Mouse (Mus musculus): ENCODE data around the gene Ppif. TPM values are rescaled to one million over a fixed set of nuclear protein-coding genes. Genes with fewer than 3 reads are reported as not detected.

The Ppif gene
- total RNA-seq (2022) = 10 to 100 TPM; 17.3 to 23.5 (median 19.4) TPM

DNA sequence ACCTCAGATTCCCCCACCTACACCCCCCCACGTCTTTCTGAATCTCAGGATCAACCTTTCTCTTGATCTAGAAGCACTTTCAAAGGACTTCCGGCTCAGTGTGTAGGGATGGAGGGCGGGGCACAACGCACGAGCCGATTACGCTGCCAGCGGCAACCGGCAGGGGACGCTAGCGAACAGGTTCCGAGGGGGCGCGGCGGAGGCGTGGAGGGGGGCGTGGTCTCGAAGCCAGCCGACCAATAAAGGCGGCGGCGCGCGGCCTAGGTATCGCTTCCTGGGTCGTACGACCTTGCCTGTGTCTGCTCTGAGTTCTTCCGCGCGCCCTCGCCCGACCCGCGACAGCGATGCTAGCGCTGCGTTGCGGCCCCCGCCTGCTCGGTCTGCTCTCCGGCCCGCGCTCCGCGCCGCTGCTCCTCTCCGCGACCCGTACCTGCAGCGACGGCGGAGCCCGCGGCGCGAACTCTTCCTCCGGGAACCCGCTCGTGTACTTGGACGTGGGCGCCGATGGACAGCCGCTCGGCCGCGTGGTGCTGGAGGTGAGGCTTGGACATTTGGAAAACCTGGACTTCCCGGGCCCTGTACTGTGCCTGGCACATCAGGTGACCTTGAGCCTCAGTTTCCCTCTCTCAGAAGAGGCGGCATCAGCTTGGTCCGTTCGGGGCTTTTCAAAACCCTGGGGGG, at the start of gene Ppif:
Gene Ppif (plus strand): TSS at position 267 of the 681 bp plus-strand sequence.
- DNase-seq = peak; percentile 92

DNA sequence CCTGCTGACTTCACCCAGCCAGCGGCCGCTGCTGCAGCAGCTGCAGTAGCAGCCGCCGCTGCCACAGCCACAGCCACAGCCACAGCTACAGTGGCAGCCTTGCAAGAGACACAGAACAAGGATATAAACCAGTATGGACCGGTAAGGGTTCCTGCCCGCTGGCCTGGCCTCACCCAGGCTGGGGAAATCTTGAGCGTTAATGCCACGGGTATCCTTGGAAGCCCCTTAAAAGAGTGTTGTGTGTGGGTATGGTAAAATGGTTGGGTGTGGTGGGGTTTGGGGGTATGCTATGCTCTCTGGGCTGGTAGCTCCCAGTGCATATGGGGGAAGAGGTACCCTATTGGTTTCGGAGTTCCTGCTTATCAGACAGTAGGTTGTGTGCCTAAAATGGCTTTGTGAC, 48.2 kb upstream of the Ppif start:
- no peak for DNase-seq

DNA sequence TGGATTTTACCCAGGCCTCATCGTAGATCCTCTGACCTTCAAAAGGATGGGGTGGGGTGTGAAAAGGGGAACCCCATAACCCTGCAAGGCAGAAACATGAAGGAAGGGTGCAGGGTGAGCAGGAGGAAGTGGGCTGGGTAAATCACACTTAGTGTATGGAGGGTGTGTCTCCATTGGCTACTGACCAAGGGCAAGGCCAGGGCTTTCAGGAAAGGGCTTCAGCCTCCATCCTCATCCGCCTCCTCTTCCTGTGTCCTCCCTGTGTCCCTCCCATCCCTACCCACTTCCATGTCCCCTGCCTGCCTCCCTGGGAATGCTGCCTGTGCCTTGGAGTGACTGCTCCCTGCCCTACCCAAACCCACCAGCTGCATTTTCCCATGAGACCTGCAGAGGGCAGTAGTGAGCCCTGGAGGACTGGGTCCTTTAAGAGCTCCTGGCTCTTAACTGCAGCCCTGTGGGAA, 47.8 kb upstream of the Ppif start:
- peak; percentile 64 for DNase-seq

DNA sequence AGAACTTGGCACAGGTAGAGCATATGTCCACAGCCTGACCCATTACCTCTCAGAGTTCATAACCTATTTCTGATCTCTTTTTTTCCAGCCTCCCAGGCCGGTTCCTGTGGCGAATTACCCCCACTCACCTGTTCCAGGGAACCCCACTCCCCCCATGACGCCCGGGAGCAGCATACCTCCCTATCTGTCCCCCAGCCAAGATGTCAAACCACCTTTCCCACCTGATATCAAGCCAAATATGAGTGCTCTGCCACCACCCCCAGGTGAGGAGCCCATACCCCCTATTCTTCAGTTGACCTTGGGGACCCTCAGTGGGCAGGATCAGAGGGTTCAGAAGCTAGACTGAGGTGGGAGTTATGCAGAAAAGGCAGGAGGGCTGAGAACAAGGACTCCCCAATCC, 42.8 kb upstream of the Ppif start:
- DNase-seq = no peak

DNA sequence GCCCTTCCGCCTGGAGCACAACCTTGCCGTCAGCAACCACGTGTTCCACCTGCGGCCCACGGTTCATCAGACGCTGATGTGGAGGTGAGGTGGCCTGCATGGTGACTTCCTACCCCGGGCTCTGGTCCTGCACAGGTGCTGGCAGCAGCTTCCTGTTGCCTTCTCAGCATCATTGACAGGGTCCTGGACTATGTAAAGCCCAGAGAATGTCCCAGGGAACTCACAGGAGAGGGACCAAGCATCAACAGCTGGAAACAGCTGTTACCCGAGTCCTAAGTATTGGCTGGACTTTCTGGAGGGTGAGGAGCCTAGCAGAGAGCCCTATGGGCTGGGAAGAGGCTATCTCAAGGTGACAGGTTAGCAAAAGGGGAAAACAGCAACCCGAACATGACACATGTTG, 42.0 kb upstream of the Ppif start:
- no peak for DNase-seq

DNA sequence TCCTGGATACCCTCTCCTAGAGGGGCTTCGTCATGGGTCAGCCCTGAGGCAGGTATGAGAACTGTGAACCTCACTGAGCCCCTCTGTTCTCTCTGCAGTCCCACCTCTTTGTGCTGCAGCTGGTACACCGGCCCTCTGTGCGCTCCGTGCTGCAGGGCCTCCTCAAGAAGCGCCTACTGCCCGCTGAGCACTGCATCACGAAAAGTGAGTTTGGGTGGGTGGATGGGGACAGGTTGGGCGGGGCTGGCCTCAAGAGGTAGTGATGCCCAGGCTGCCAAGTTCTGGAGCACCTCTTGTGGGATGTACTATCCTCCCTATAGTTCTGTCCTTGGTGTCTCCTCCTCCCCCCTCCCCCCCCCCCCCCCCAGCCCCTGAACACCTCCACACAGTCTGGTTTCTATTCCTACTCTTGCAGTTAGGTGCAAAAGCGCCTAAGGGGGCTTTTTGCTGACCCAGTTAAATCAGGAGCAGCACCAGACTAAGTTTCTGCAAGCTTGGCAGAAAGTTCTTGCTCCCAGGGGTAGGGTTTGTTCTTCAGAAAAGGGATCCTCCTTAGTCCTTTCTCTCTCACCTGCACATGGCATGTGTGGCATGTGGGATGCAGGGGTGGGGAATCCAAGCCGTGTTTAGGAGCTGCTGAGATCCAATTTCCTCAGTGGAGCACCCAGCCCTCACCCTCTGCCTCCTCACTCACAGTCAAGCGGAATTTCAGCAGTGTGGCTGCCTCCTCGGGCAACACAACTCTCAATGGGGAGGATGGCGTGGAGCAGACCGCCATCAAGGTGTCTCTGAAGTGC, 39.4 kb upstream of the Ppif start:
- DNase-seq = no peak

DNA sequence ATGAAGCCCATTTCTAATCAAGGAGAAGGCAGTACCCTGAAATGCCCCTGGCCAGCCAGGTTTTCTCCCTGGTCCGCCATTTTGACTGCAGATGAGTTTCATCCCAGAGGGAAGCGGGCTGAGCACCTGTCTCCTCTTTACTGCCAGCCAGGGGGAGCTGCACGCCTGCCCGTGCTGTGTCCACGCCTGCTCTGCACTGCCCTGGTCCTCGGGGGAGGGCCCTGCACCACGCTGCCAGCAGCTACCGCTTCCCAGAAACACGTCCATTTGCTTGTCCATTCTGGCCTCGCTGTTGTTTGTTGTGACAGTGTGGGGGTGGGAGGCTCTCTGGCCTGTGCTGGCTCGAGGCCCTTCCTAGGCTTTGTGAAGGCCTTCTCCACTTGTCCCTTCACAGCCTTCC, 33.3 kb upstream of the Ppif start:
- DNase-seq = no peak

DNA sequence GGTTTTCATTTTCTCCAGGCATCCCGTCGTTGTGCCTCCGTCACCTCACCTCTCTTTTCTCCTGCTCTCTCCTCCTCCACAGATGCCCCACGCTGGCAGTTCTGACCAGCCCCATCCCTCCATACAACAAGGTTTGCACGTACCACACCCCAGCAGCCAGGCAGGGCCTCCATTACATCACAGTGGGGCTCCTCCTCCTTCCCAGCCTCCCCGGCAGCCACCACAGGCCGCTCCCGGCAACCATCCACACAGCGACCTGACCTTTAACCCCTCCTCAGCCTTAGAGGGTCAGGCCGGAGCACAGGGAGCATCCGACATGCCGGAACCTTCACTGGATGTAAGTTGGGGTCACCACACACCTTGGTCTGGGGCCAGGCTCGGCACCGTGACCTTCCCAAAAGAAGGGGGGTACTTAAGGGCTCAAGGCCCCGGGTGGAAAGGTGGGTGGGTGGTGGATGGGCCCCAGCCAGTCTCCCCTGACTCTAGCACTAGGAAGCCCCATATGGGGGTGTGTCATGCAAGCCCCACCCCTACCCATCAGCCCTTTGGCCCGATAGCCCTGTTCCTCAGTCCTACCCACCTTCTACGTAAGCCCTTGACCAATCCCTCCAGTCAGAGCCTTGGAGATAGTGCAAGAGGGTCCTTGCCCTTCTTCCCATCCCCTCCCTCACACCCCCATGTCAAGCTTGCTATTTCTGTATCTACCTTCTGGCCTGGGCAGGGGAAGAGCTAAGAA, 32.6 kb upstream of the Ppif start:
- DNase-seq = no peak

DNA sequence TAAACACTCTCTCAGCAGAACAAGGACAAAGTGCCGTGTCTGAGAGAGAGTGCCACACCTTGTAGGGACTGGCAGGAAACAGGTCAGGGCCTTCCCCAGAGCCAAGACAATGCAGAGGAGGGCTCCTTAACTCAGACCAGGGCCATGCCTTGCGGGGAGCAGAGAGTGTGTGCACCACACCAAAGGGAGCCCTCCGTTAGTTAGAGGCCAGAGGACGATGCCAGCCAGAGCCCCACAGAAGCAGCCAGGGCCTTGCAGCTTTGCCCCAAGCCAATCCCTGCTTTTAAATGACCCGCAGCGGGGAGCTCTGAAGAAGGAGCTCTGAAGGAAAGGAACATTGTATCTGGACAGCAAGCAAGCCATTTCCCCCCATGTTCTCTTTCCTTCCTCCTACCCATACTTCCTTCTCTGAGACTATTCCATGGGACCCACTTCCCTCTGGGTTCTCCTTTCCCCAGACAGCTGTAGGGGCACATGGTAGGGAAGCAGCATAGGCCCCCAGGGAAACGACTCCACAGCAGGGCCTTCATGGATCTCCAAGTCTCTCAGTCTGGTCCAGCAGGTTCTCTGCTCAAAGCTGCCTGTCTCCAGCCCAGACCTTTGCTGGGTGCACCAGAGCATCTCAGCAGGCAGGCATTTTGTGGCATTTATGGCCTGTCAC, 30.2 kb upstream of the Ppif start:
- DNase-seq = no peak

DNA sequence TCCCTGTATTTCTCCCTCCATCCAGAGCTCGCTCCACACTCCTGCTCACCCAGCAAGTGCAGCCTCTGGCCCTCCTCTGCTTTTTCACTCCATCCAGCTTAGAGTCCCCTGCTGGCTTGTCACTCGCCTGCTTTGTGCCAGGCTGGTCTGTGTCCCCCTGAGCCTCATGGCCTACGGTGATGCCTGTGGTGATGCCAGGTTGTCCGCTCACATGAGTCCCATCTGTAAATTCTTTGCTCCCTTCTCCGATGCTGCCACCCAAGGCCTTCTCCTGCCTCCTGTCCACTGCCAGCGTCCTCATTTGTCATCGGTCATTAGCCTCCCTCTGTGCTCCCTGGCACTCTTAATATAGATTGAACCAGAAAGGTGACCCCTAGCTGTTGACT, 29.7 kb upstream of the Ppif start:
- no peak for DNase-seq

DNA sequence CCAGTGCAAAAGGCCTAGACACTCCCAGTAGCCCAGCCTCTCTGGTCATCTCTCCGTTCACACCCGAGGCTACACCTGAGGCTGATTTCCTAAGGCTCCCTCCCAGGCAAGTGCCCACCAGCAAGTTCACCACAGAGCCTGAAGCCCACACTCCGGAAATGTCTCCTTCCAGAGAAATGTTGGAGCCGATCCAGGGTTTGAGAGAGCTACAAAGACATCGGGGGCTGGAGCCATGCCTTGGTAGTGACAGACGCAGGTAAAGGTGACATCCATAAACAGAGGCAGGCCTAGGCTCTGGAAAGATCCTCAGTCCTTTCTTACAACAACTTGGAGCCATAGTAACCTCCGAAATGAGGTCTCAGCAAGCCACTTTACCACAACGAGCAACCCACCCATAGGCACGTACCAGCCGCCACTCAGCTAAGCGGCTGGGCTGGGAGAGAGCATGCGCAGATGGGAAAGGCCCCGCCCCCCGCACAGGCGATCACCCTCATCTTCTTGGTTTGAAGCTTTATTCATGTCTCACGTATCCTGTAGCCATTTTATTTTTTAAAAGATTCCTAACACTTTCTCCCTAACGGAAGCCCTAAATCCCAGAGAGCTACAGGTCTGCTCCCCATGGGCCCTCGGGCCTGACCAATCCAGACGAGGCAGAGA, 28.5 kb upstream of the Ppif start:
- DNase-seq = no peak

DNA sequence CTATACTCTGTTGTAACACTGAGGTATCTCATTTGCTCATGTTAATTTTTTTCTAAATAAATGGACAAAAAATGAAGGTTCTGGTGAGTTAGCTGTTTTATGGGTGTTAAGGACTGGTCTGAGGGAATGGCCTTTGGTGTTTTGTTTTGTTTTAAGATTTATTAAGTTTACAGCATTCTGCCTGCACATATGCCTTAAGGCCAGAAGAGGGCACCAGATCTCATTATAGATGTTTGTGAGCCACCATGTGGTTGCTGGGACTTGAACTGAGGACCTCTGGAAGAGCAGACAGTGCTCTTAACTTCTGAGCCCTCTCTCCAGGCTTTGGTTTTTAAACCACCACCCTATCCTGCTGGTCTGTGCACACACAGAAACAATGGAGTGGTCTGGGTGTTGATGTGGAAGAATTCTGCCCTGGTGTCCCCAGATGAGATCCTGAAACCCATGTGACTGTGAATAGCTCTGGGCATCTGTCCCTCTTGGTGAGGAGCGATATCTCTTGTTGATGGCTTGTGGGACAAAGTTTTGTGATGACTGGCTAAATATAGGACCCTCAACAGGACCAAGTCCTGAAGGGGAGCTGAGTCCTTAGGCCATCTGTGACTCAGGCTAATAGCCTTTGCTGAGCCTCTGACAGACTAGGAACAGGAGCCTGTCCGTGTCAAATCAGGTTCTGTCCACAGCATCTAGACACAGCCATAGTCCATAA, 27.1 kb upstream of the Ppif start:
- no peak for DNase-seq

DNA sequence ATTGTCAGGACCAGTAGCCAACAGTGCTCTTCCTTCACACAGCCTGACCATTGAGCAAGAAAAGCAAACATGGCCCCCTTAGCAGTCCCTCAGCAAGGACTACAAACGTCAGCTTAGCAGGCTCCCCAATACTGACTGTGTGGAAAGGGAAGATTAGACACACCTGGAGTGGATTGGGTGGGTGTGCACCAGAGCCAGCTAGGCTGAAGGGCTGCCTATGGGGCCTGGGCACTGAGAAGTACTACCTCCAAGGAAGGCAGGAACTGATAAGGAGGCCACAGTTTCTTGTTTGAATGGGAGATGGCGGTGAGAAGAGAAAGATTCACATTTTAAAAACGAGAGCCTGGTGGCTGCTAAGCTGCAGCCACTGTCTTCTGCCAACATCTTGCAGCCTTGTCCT, 26.4 kb upstream of the Ppif start:
- no peak for DNase-seq

DNA sequence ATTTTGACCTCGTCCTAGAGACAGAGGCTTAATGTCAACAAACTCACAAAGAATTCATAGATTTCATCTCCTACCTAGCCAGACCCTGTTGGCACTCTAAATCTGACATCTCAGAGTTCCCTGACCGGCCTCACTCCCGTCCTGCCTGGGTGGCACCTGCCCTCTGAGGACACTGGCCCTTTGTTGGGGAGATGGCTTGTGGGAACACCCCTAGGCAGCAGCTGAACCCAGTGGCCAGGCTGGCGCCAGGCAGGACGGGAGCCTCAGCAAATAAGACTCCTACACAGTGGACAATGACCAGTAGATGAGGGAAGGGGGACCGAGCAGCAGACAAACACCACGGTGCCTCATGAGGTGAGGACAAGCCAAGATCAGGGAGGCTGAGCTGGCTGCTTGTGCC, 14.3 kb upstream of the Ppif start:
- no peak for DNase-seq

DNA sequence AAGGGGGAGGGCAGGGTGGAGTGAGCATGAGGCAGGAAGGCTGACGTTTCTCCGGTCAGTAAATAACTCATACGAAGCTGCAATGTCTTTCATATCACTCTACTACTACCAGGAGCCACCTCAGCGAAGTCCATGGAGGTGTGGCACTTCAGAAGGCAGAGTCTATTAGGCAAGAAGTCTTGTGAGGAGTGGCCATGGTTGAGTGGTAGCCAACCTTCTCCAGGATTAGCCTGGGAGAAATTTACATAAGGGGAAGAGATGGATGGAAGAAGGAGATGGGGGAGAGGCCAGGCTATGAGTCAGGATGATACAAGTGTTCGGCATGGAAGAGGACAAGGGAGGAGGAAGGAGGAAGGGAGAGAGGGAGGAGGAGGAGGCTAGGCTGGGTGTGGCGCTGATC, 11.9 kb upstream of the Ppif start:
- no peak for DNase-seq

DNA sequence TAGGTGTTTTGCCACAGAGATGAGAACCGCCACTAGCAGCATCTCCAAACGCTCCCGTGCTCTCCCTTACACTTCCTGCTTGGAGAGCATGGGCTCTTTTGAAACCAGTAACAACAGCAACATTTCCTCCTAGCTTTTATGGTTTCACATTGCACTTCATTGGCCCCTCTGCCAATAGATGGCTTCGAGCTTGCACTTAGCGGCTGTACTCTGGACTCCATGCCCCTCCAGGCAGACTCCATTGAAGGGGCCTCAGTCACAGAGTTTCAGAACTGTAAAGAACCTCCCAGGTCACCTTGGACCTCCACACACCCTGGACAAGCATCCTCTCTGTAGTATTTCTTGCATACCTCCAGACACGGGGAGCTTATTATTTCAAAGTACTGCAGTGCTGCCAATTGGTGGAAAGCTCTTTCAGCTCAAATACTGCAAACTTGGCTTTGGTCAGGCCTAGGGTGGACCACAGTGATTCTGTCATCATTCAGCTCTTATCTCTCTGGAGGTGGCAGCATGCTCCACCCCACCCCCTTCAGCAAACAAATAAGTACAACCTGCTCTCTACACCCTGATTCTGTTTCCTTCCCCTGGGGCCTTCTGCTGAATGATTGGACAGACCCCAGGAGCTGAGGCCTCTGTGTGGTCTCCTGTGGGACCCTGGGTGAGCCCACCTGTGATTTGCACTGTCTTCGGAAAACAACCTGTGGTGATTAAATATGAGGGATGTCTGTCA, 7.6 kb upstream of the Ppif start:
- no peak for DNase-seq

DNA sequence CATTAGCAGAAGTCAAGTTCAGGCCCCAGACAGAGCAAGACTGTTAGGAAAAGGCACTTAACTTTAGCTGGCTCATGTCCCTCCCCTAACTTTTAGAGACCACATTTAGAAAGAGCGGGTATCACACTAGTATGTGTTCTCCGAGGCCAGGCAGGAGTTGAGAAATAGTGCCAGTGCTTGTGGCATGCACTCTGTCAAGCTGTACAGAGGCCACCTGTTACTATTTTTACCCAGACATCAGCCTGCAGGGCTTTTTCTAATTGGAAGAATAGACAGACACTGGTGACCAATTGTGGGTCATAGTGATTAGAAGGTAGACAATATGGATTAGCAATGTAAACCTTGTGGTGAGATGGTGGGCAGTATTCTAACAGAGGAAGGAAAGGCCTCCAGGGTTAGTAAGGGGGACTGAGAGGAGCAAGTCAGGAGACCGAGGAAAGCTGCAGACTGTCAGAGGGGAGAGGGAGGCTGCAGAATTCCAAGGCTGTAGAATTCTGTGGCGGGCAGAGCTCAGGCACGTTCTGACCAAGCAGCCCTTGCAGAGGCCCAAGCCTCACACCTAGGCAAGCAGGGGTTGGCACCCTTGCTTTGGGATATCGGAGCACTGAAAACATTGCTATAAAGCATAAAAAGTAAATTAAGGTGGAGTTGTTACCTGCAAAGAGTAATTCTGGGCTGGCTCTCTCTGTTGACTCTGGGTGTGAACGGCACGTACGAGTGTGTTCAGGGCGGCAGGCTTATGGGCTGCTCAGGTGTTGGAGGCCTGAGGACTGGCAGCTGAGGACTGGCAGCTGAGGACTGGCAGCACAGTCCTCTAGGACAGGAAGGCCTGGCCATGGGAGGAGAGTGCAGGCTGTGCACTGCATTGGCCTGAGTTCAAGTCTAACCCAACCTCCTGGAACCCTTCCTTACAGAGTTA, 6.7 kb upstream of the Ppif start:
- no peak for DNase-seq

DNA sequence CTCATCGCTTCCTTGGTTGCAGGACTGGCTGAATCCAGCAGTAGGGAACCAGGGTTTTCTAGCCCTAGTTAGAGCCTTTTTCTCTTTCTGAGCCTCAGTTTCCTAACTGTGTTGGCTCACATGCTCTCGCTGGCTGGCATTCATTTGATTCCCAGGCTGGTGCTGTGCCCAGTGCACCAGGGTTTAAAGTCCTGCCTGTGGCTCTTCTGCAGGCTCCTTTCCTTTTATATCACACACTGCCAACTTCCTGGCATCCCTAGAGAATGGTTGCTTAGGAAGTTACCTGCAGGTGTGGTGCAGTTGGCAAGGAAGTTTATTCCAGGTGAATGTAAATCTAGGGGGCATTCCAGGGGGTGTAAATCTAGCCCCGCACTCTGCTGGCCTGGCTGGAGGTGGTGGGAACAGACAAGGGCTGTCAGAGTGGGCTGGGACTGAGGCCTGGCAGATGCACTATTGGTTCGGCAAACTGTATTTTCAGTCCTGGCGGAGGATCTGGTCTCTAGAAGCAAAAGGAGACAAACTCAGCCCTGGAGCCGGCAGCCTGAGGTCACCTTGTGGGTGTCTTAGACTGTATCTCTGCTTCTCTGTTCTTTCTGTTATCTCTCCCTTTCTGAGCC, 575 bp upstream of the Ppif start:
- no peak for DNase-seq

DNA sequence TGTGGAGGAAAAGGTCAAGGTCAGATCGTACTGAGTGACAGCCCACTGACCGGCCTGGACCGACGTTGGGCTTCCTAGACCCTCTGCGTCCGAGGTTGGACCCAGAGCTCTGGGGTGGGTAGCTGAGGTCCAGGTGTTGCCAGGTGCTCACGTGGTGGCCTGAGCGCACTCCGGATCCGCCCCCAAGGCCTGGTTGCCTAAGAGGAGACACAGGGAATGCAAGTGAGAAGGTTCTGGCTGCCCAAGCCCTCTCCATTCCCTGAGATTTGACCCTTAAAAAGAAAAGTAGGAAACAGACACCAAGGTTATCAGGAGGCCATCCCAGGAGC, 579 bp downstream of the Ppif start:
- DNase-seq = no peak

DNA sequence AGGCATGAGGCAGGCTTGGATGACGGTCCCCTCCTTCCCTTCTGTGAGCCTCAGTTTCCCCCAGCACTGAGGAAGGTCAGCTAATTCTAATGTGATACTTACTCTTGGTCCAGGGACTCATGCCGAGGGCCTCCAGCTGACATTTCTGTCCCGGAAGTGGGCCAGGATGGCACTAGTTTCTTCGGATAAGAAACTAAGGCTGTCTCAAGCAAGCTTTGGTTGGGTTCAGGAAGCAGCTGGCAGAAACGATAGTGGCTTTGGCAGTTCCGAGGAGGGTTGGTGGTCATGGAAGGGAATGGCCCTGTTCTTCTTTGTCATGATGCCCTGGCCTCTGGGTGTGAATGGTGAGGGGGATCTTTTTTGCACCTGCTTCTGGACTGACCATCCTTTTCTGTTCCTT, 1.1 kb downstream of the Ppif start:
- DNase-seq = no peak
